Mouse (Mus musculus) liver, adult 2 months (tissue): ENCODE results near the gene Klhl29. TPM values are rescaled to one million over a fixed set of nuclear protein-coding genes. Genes with fewer than 3 reads are reported as not detected.

Experiments
- DNase-seq: peaks from one replicate; pipeline ENCODE4 v3.0.0-alpha.2; 2011; ENCODE audit warnings: low read depth, low spot score; ENCODE audit errors: extremely low read depth
- H3K27ac ChIP-seq: fragments of 200-500 bp; replicated peaks from 2 replicates; pipeline ENCODE4 v1.5.1; 2012; ENCODE audit warnings: low read depth, mild to moderate bottlenecking, control low read depth, inconsistent platforms, low read length; ENCODE audit not compliant: insufficient read depth
- H3K27me3 ChIP-seq: fragments of 200-500 bp; 2 replicates; pipeline ENCODE4 v1.6.1; 2012; ENCODE audit warnings: mild to moderate bottlenecking, moderate library complexity, low read length, inconsistent platforms; ENCODE audit not compliant: control insufficient read depth, insufficient read depth
- H3K36me3 ChIP-seq: fragments of 200-500 bp; 2 replicates; pipeline ENCODE4 v1.6.1; 2012; ENCODE audit warnings: low read length, inconsistent platforms; ENCODE audit not compliant: control insufficient read depth, insufficient read depth
- H3K4me1 ChIP-seq: fragments of 200-500 bp; 2 replicates; pipeline ENCODE4 v1.6.1; 2011; ENCODE audit warnings: low read length; ENCODE audit not compliant: control insufficient read depth, insufficient read depth
- H3K4me3 ChIP-seq: fragments of 200-500 bp; 2 replicates; pipeline ENCODE4 v1.5.1; 2011; ENCODE audit warnings: low read depth, mild to moderate bottlenecking, control low read depth, low read length, moderate library complexity; ENCODE audit not compliant: insufficient read depth
- H3K79me2 ChIP-seq: fragments of 200-500 bp; 2 replicates; pipeline ENCODE4 v1.6.1; 2012; ENCODE audit warnings: inconsistent platforms, mild to moderate bottlenecking, low read length, moderate library complexity; ENCODE audit not compliant: control insufficient read depth, insufficient read depth
- H3K9ac ChIP-seq: fragments of 200-500 bp; 2 replicates; pipeline ENCODE4 v1.6.1; 2012; ENCODE audit warnings: low read depth, mild to moderate bottlenecking, control low read depth, inconsistent platforms, low read length
- CTCF ChIP-seq: fragments of 200-500 bp; IDR thresholded peaks from 2 replicates; pipeline ENCODE4 v1.5.1; 2011; ENCODE audit warnings: low read depth, low read length, control low read depth
- POLR2A ChIP-seq: fragments of 200-500 bp; IDR thresholded peaks from 2 replicates; pipeline ENCODE4 v1.6.1; 2011; ENCODE audit warnings: low read length, control low read depth; ENCODE audit not compliant: insufficient read depth; ENCODE audit errors: extremely low read depth
- WGBS: fragments of 180-500 bp; shearing (Covaris S2); methylation state at CpG from one replicate; pipeline ENCODE4 v1.1.7; 2018; 5-methylcytosine and 5-hydroxymethylcytosine counted together
- polyA plus RNA-seq: library from polyadenylated mRNA; depleted of rRNA; stranded (reverse); fragments of >200 nt; gene quantifications from 2 replicates; pipeline ENCODE4 v1.2.3, GENCODE M21; 2012
- total RNA-seq: library from RNA; depleted of rRNA; stranded (reverse); fragments of >200 nt; gene quantifications from 2 replicates; pipeline ENCODE4 v1.2.3, GENCODE M21; 2014

The Klhl29 gene
- total and polyA plus RNA-seq, 2 experiments, result under 0.01 to 0.10 TPM

- no peaks in the 10 kb centered on the region for H3K79me2 ChIP-seq
Observed at GRCm38 (mm10) chr12:5214266-5214665, 161.2 kb downstream of the Klhl29 start.

GRCm38 (mm10) chr12:5213339-5214104 is 162.0 kb downstream of the Klhl29 start:
- TF ChIP-seq CTCF (no peak), POLR2A (no peak)
- Histone ChIP-seq H3K27me3 (no peaks in the 10 kb centered on the region), H3K9ac (no peak overlapping the region), H3K4me1 (no peaks in the 10 kb centered on the region), H3K4me3 (no peak overlapping the region), H3K79me2 (no peaks in the 10 kb centered on the region), H3K27ac (no peak overlapping the region), H3K36me3 (no peaks in the 10 kb centered on the region)
- 11% methylated on average over 13 of the region's 13 CpGs for WGBS
- DNase-seq, result peak; percentile 51

More at GRCm38 (mm10) chr12:5214266-5214665, 161.2 kb downstream of the Klhl29 start:
- H3K4me1 ChIP-seq, result no peaks in the 10 kb centered on the region
- H3K27ac ChIP-seq, result no peak overlapping the region
- H3K36me3 ChIP-seq, result no peaks in the 10 kb centered on the region
- no peak overlapping the region for H3K4me3 ChIP-seq
- DNase-seq, result no peak
- WGBS, result 87% methylated on average over 9 of the region's 9 CpGs
- no peak for TF ChIP-seq CTCF
- TF ChIP-seq POLR2A, result no peak
- no peak overlapping the region for H3K9ac ChIP-seq
- no peaks in the 10 kb centered on the region for H3K27me3 ChIP-seq

- TF ChIP-seq POLR2A (no peak), CTCF (no peak)
- Histone ChIP-seq H3K4me3 (no peak overlapping the region), H3K27me3 (no peaks in the 10 kb centered on the region), H3K36me3 (no peaks in the 10 kb centered on the region), H3K27ac (no peak overlapping the region), H3K4me1 (no peaks in the 10 kb centered on the region), H3K79me2 (no peaks in the 10 kb centered on the region), H3K9ac (no peak overlapping the region)
- DNase-seq, result no peak
- 97% methylated on average over 9 of the region's 9 CpGs for WGBS
Observed at GRCm38 (mm10) chr12:5211884-5212283, 163.6 kb downstream of the Klhl29 start.

GRCm38 (mm10) chr12:5210786-5211185 is 164.7 kb downstream of the Klhl29 start:
- Histone ChIP-seq H3K4me3 (no peak overlapping the region), H3K9ac (no peak overlapping the region), H3K36me3 (no peaks in the 10 kb centered on the region), H3K79me2 (no peaks in the 10 kb centered on the region), H3K27me3 (no peaks in the 10 kb centered on the region), H3K4me1 (no peaks in the 10 kb centered on the region), H3K27ac (no peak overlapping the region)
- TF ChIP-seq POLR2A, result no peak
- no peak for TF ChIP-seq CTCF
- 92% methylated on average over 9 of the region's 9 CpGs for WGBS
- no peak for DNase-seq

- H3K36me3 ChIP-seq, result no peaks in the 10 kb centered on the region
- H3K4me3 ChIP-seq, result no peak overlapping the region
- DNase-seq, result no peak
- H3K27me3 ChIP-seq, result no peaks in the 10 kb centered on the region
- H3K4me1 ChIP-seq, result peaks cover 5% of the 10 kb centered on the region; the same call in 1 of the 2 replicates
- no peaks in the 10 kb centered on the region for H3K79me2 ChIP-seq
- WGBS, result 86% methylated on average over 17 of the region's 17 CpGs
- TF ChIP-seq POLR2A (no peak), CTCF (no peak)
- no peak overlapping the region for H3K9ac ChIP-seq
- no peak overlapping the region for H3K27ac ChIP-seq
Observed at GRCm38 (mm10) chr12:5207941-5208905, 167.3 kb downstream of the Klhl29 start.
